ENCODE assay signal across 20 mouse cellular contexts in genomic region chr3:17592463-17592862, GRCm38 (mm10).
DNase-seq lines count a peak whose midpoint lies in the region; ATAC-seq lines count a peak whose summit lies in the region.
"Had no signal": no experiment of that assay in that cellular context is flagged by ENCODE, and none has a peak within 500 bp of the region (broad histone marks: within the 10 kb centered on the region; RNA-seq: fewer than 3 reads in every experiment).

No protein-coding gene starts in this region.

- no peaks in the 10 kb centered on the region for H3K9me3 ChIP-seq in forebrain, embryonic 11.5 days (ENCODE audit: control insufficient read depth, low read length)
- H3K9me3 ChIP-seq in forebrain, embryonic 10.5 days: no peaks in the 10 kb centered on the region
- no peaks in the 10 kb centered on the region for H3K9me3 ChIP-seq in midbrain, embryonic 13.5 days
- no peaks in the 10 kb centered on the region for H3K9me3 ChIP-seq in midbrain, embryonic 10.5 days (replicated peaks)
- H3K9me3 ChIP-seq in forebrain, embryonic 15.5 days: no peaks in the 10 kb centered on the region
- H3K9me3 ChIP-seq: embryonic facial prominence, embryonic 13.5 days; intestine, embryonic 15.5 days; limb, embryonic 12.5 days; liver, embryonic 12.5 days had no signal

- H3K4me3 ChIP-seq in forebrain, embryonic 11.5 days (ENCODE audit: low read depth, low read length): no peak overlapping the region
- H3K4me3 ChIP-seq in forebrain, embryonic 10.5 days: no peak overlapping the region
- no peak overlapping the region for H3K4me3 ChIP-seq in midbrain, embryonic 13.5 days (replicated peaks)
- H3K4me3 ChIP-seq in midbrain, embryonic 10.5 days: no peak overlapping the region
- no peak overlapping the region for H3K4me3 ChIP-seq in forebrain, embryonic 15.5 days
- H3K4me3 ChIP-seq: embryonic facial prominence, embryonic 13.5 days; intestine, embryonic 15.5 days; limb, embryonic 12.5 days; liver, embryonic 12.5 days had no signal

- no peak overlapping the region for H3K4me2 ChIP-seq in forebrain, embryonic 11.5 days (ENCODE audit: low read depth, low read length, severe bottlenecking)
- H3K4me2 ChIP-seq in midbrain, embryonic 13.5 days (replicated peaks): no peak overlapping the region
- no peak overlapping the region for H3K4me2 ChIP-seq in forebrain, embryonic 15.5 days (replicated peaks)
- H3K4me2 ChIP-seq: embryonic facial prominence, embryonic 13.5 days; intestine, embryonic 15.5 days; limb, embryonic 12.5 days; liver, embryonic 12.5 days had no signal

- H3K27me3 ChIP-seq in forebrain, embryonic 11.5 days (ENCODE audit: control insufficient read depth, insufficient read depth, low read length): no peaks in the 10 kb centered on the region
- no peaks in the 10 kb centered on the region for H3K27me3 ChIP-seq in forebrain, embryonic 10.5 days (ENCODE audit: poor library complexity, severe bottlenecking)
- no peaks in the 10 kb centered on the region for H3K27me3 ChIP-seq in midbrain, embryonic 13.5 days
- H3K27me3 ChIP-seq in midbrain, embryonic 10.5 days (ENCODE audit: low read depth, poor library complexity, severe bottlenecking): no peaks in the 10 kb centered on the region
- no peaks in the 10 kb centered on the region for H3K27me3 ChIP-seq in forebrain, embryonic 15.5 days
- H3K27me3 ChIP-seq: CH12.LX; embryonic facial prominence, embryonic 13.5 days; intestine, embryonic 15.5 days; limb, embryonic 12.5 days; liver, embryonic 12.5 days had no signal

- intact Hi-C loops in left cerebral cortex, postnatal 36 days (cut with DNase I): no loop called here

- 45% methylated on average over 3 of the region's 3 CpGs for WGBS in forebrain, embryonic 11.5 days
- WGBS in forebrain, embryonic 10.5 days: 67% methylated on average over 3 of the region's 3 CpGs
- 19% methylated on average over 3 of the region's 3 CpGs for WGBS in midbrain, embryonic 13.5 days
- 56% methylated on average over 3 of the region's 3 CpGs for WGBS in midbrain, embryonic 10.5 days
- 23% methylated on average over 3 of the region's 3 CpGs for WGBS in forebrain, embryonic 15.5 days

- no peak for DNase-seq in forebrain, embryonic 11.5 days (ENCODE audit: low spot score)
- DNase-seq in forebrain, embryonic 10.5 days (ENCODE audit: extremely low spot score, low spot score): no peak
- DNase-seq in midbrain, embryonic 10.5 days (ENCODE audit: low spot score): no peak
- peak; percentile 32 for DNase-seq in retina, embryonic 14.5 days (ENCODE audit: low spot score)
- DNase-seq in left cerebral cortex, postnatal 36 days (ENCODE audit: low spot score in 2 of 2): no peak
- DNase-seq in kidney, postnatal 14 days: no peak
- DNase-seq: adrenal gland, postnatal 25 days; cerebellum, adult 18-20 months; cerebellum, postnatal 25 days; kidney, postnatal 4 days; layer of hippocampus, adult 9-11 months; lung, adult 2 months; lung, postnatal 36 days had no signal

- no peaks in the 10 kb centered on the region for H3K36me3 ChIP-seq in forebrain, embryonic 11.5 days (ENCODE audit: control insufficient read depth, insufficient read depth, low read length)
- H3K36me3 ChIP-seq in forebrain, embryonic 10.5 days (replicated peaks): no peaks in the 10 kb centered on the region
- H3K36me3 ChIP-seq in midbrain, embryonic 13.5 days: no peaks in the 10 kb centered on the region
- no peaks in the 10 kb centered on the region for H3K36me3 ChIP-seq in midbrain, embryonic 10.5 days
- no peaks in the 10 kb centered on the region for H3K36me3 ChIP-seq in forebrain, embryonic 15.5 days
- H3K36me3 ChIP-seq: embryonic facial prominence, embryonic 13.5 days; intestine, embryonic 15.5 days; limb, embryonic 12.5 days; liver, embryonic 12.5 days had no signal

- no peak overlapping the region for H3K27ac ChIP-seq in forebrain, embryonic 11.5 days (ENCODE audit: low read depth, low read length)
- no peak overlapping the region for H3K27ac ChIP-seq in forebrain, embryonic 10.5 days
- H3K27ac ChIP-seq in midbrain, embryonic 13.5 days: no peak overlapping the region; the same call in 1 of the 2 replicates
- H3K27ac ChIP-seq in midbrain, embryonic 10.5 days (replicated peaks): no peak overlapping the region
- H3K27ac ChIP-seq in forebrain, embryonic 15.5 days (replicated peaks): no peak overlapping the region; the same call in 1 of the 2 replicates
- H3K27ac ChIP-seq: embryonic facial prominence, embryonic 13.5 days; intestine, embryonic 15.5 days; limb, embryonic 12.5 days; liver, embryonic 12.5 days had no signal

- H3K9ac ChIP-seq in forebrain, embryonic 11.5 days (ENCODE audit: low read length): no peak overlapping the region
- H3K9ac ChIP-seq in midbrain, embryonic 13.5 days (replicated peaks): no peak overlapping the region
- no peak overlapping the region for H3K9ac ChIP-seq in forebrain, embryonic 15.5 days (replicated peaks)
- H3K9ac ChIP-seq: embryonic facial prominence, embryonic 13.5 days; intestine, embryonic 15.5 days; limb, embryonic 12.5 days; liver, embryonic 12.5 days had no signal

- ATAC-seq in forebrain, embryonic 11.5 days (replicated peaks; ENCODE audit: low FRiP score): peak; percentile 72
- ATAC-seq in midbrain, embryonic 13.5 days: peak; percentile 80
- peak; percentile 75 for ATAC-seq in forebrain, embryonic 15.5 days (replicated peaks)
- ATAC-seq: intestine, embryonic 15.5 days; liver, embryonic 12.5 days had no signal

- no peaks in the 10 kb centered on the region for H3K4me1 ChIP-seq in forebrain, embryonic 11.5 days (replicated peaks; ENCODE audit: control insufficient read depth, insufficient read depth, low read length)
- peaks cover 7% of the 10 kb centered on the region for H3K4me1 ChIP-seq in forebrain, embryonic 10.5 days
- H3K4me1 ChIP-seq in midbrain, embryonic 13.5 days (replicated peaks): peaks cover 9% of the 10 kb centered on the region; the same call in 1 of the 2 replicates
- H3K4me1 ChIP-seq in midbrain, embryonic 10.5 days: peaks cover 22% of the 10 kb centered on the region
- no peaks in the 10 kb centered on the region for H3K4me1 ChIP-seq in forebrain, embryonic 15.5 days
- H3K4me1 ChIP-seq: embryonic facial prominence, embryonic 13.5 days; intestine, embryonic 15.5 days; limb, embryonic 12.5 days; liver, embryonic 12.5 days had no signal
